Mouse (Mus musculus) left cerebral cortex, adult 2 months (tissue): ENCODE results near the gene Aldh3a2. TPM values are rescaled to one million over a fixed set of nuclear protein-coding genes. Genes with fewer than 3 reads are reported as not detected.

Experiments used
- DNase-seq, 2 experiments: peaks; one replicate each; pipeline ENCODE4 v3.0.0; 2021 to 2022; ENCODE audit warnings: low spot score in 2 of 2, mixed read lengths in 1 of 2; ENCODE audit errors: extremely low spot score in 1 of 2
- H3K27ac ChIP-seq: fragments of 200-600 bp; 2 replicates; pipeline ENCODE4 v1.8.1; 2022
- H3K4me3 ChIP-seq: fragments of 200-600 bp; 2 replicates; pipeline ENCODE4 v1.8.1; 2022
- CTCF ChIP-seq: fragments of 200-600 bp; IDR thresholded peaks from 2 replicates; pipeline ENCODE4 v1.8.1; 2022; ENCODE audit warnings: antibody characterized with exemption, mild to moderate bottlenecking, moderate library complexity
- intact Hi-C: fragments of 180-260 bp; cut with DNase I; formaldehyde crosslinking; loops from one replicate; pipeline ENCODE4 v1.15.1; 2025
- total RNA-seq, 2 experiments: library from RNA; stranded (reverse); gene quantifications; 2 replicates each; pipeline ENCODE4 v1.2.3; 2021

The Aldh3a2 gene
- total RNA-seq, 2 experiments from 2014 or later, result 47.1 to 54.1 TPM

DNA sequence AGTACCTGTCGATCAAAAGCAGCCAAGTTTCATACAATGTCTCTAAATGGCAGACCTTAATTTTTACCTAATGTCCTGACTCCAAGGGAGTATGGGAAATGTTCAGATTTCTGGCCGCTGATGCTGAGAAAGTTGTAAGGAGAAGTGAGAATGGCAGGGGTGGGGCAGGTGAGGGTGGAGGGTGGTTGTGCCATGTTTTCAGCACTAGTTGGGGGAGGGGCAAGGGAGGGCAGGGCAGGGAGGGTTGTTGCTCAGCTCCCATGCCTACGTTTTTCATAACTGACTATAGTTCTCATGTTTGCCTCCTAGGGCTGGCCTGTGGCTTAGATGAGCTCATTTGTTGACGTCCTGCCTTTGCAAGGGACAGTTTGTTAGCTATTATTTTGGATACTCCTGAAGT, 41.8 kb downstream of the Aldh3a2 start:
- no peak for TF ChIP-seq CTCF
- Histone ChIP-seq H3K27ac (peak overlapping the region; percentile 74), H3K4me3 (no peak overlapping the region)
- intact Hi-C loops, result no loop called here
- DNase-seq, result no peak

GRCm38 (mm10) chr11:61224907-61225306, 42.4 kb downstream of the Aldh3a2 start:
- no peak for DNase-seq
- TF ChIP-seq CTCF, result no peak
- intact Hi-C loops, result no loop called here
- no peak overlapping the region for H3K4me3 ChIP-seq
- no peak overlapping the region for H3K27ac ChIP-seq

- intact Hi-C loops, result no loop called here
- TF ChIP-seq CTCF, result no peak
- Histone ChIP-seq H3K27ac (no peak overlapping the region), H3K4me3 (no peak overlapping the region)
- DNase-seq, result no peak
These were observed 43.0 kb downstream of the Aldh3a2 start for GRCm38 (mm10) chr11:61224234-61224744.

DNA sequence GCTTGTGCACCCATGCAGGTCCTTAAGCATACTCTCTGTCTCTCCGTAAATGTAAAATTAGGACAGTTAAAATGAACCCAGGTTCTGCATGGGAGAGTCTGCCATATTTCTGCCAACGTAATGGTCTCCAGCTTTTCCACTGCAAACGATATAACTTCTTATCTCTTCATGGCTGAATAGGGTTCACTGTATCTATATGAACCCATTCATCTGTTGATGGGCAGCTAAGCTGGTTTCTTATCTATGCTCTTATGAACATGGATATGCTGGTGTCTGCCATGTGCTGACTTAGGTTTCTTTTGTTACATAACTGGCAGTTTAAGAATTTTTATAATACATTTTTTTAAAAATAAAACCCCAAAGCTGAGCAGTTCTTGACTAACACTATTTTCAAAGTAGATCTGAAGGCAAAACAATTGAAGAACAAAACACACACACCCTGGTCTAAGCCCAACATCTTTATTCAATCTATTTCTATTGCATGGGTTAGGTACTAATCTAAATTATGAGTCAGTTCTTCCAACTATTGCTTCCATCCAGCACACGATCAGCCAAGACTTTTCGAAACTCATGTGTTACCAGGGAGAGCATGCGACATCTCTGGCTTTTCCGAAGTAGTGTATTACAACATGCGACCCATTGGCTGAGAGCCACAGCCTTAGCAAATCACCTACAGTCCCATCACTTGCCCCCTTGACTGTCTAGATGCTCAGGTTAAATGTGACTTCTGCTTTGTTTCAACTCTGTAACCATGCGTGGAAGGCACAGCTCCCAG, 44.1 kb downstream of the Aldh3a2 start:
- H3K4me3 ChIP-seq, result no peak overlapping the region
- DNase-seq, result no peak
- intact Hi-C loops, result no loop called here
- TF ChIP-seq CTCF, result no peak
- H3K27ac ChIP-seq, result peak overlapping the region; percentile 56

DNA sequence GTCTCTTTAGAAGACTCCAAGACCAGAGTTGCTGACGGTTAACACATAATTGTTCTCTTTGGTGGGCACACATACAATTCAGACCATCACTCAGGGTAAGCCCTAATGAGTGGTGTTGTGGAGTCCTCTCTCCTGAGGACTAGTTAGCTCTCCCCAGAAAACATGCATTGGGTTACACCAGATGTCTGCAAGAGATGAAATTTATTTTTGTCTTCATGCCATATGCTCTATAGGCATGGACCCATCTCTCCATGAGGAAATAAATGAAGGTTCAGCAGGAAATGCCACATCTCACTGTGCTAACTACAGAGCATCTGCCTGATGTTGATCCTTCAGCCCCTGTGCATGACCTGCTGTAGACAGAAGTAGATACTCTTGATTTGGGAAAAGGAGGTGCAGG, 45.3 kb downstream of the Aldh3a2 start:
- H3K27ac ChIP-seq, result peak overlapping the region; percentile 56; the same call in 1 of the 2 replicates
- no peak for DNase-seq
- intact Hi-C loops, result no loop called here
- H3K4me3 ChIP-seq, result no peak overlapping the region
- TF ChIP-seq CTCF, result no peak

GRCm38 (mm10) chr11:61220156-61220881, 46.9 kb downstream of the Aldh3a2 start:
- TF ChIP-seq CTCF, result no peak; the same call in 1 of the 2 replicates
- no peak for DNase-seq
- H3K4me3 ChIP-seq, result no peak overlapping the region
- no peak overlapping the region for H3K27ac ChIP-seq
- intact Hi-C loops, result no loop called here

- no peak for DNase-seq
- H3K27ac ChIP-seq, result no peak overlapping the region
- no peak for TF ChIP-seq CTCF
- intact Hi-C loops, result no loop called here
- no peak overlapping the region for H3K4me3 ChIP-seq
These were observed 51.3 kb downstream of the Aldh3a2 start for GRCm38 (mm10) chr11:61215936-61216335.

- intact Hi-C loops, result no loop called here
- TF ChIP-seq CTCF, result peak; percentile 32
- Histone ChIP-seq H3K4me3 (no peak overlapping the region), H3K27ac (no peak overlapping the region)
- no peak for DNase-seq
These were observed 55.2 kb downstream of the Aldh3a2 start for GRCm38 (mm10) chr11:61212102-61212501.

GRCm38 (mm10) chr11:61208316-61208715, 58.9 kb downstream of the Aldh3a2 start:
- TF ChIP-seq CTCF, result no peak
- intact Hi-C loops, result no loop called here
- Histone ChIP-seq H3K27ac (peak overlapping the region; percentile 17; the same call in 1 of the 2 replicates), H3K4me3 (no peak overlapping the region)
- no peak for DNase-seq

GRCm38 (mm10) chr11:61207487-61208246, 59.6 kb downstream of the Aldh3a2 start, which contains the start of gene Aldh3a1:
Gene Aldh3a1, plus strand, starts transcription at chr11:61207537.
- H3K27ac ChIP-seq, result no peak within 1 kb of the TSS; the same call in 1 of the 2 replicates
- DNase-seq, result no peak
- H3K4me3 ChIP-seq, result no peak within 1 kb of the TSS
- TF ChIP-seq CTCF, result no peak
- intact Hi-C loops, result no loop called here

- DNase-seq, result no peak
- intact Hi-C loops, result no loop called here
- no peak overlapping the region for H3K4me3 ChIP-seq
- H3K27ac ChIP-seq, result no peak overlapping the region
- no peak for TF ChIP-seq CTCF
These were observed 61.1 kb downstream of the Aldh3a2 start for GRCm38 (mm10) chr11:61206136-61206535.
